Comparison of ENCODE assay signal across 8 mouse cellular contexts in genomic region chr8:120230081-120230480, GRCm38 (mm10). TPM values are rescaled to one million over a fixed set of nuclear protein-coding genes. Genes with fewer than 3 reads are reported as not detected.
A peak's percentile ranks its signal among the peaks of the same experiment; 100 is the strongest.
DNase-seq lines count a peak whose midpoint lies in the region; ATAC-seq and TF ChIP-seq lines count a peak whose summit lies in the region.

No protein-coding gene starts in this region.

- no peak for ATAC-seq in embryonic facial prominence, embryonic 12.5 days (ENCODE audit: insufficient number of reproducible peaks, insufficient read depth, low FRiP score, low TSS enrichment)
- ATAC-seq in intestine, embryonic 14.5 days (replicated peaks; ENCODE audit: low FRiP score, low TSS enrichment, low read depth): no peak
- no peak for ATAC-seq in neural tube, embryonic 12.5 days (ENCODE audit: low FRiP score, low read depth)

- no peaks in the 10 kb centered on the region for H3K9me3 ChIP-seq in embryonic facial prominence, embryonic 12.5 days
- H3K9me3 ChIP-seq in intestine, embryonic 14.5 days (ENCODE audit: control insufficient read depth, low read length): no peaks in the 10 kb centered on the region
- H3K9me3 ChIP-seq in neural tube, embryonic 12.5 days: no peaks in the 10 kb centered on the region

- peak overlapping the region; percentile 83 for H3K9ac ChIP-seq in embryonic facial prominence, embryonic 12.5 days
- peak overlapping the region; percentile 56 for H3K9ac ChIP-seq in intestine, embryonic 14.5 days (ENCODE audit: low read length)
- H3K9ac ChIP-seq in neural tube, embryonic 12.5 days: peak overlapping the region; percentile 84

- H3K4me1 ChIP-seq in embryonic facial prominence, embryonic 12.5 days: peaks cover 88% of the 10 kb centered on the region
- peaks cover 80% of the 10 kb centered on the region for H3K4me1 ChIP-seq in intestine, embryonic 14.5 days (replicated peaks; ENCODE audit: control insufficient read depth, insufficient read depth, low read length)
- H3K4me1 ChIP-seq in neural tube, embryonic 12.5 days: peaks cover 93% of the 10 kb centered on the region

- H3K27me3 ChIP-seq in embryonic facial prominence, embryonic 12.5 days: 0 out of 2 replicates have a peak, but pooled peaks cover 6% of the 10 kb centered on the region
- H3K27me3 ChIP-seq in intestine, embryonic 14.5 days (replicated peaks; ENCODE audit: control insufficient read depth, insufficient read depth, low read length): no peaks in the 10 kb centered on the region
- peaks cover 13% of the 10 kb centered on the region for H3K27me3 ChIP-seq in neural tube, embryonic 12.5 days (replicated peaks)

- H3K27ac ChIP-seq in layer of hippocampus, adult 2 months: no peak overlapping the region
- 0 out of 2 replicates have a peak overlapping the region, but pooled peaks have one; percentile 19 for H3K27ac ChIP-seq in embryonic facial prominence, embryonic 12.5 days
- H3K27ac ChIP-seq in intestine, embryonic 14.5 days (ENCODE audit: low read depth): no peak overlapping the region
- H3K27ac ChIP-seq in neural tube, embryonic 12.5 days: no peak overlapping the region

- no peak for TF ChIP-seq CTCF in layer of hippocampus, adult 2 months (conservative IDR thresholded peaks at IDR 0.05)

- intact Hi-C loops in gastrocnemius, postnatal 36 days (cut with DNase I): no loop called here

- H3K4me2 ChIP-seq in embryonic facial prominence, embryonic 12.5 days (replicated peaks): peak overlapping the region; percentile 95
- peak overlapping the region; percentile 78 for H3K4me2 ChIP-seq in intestine, embryonic 14.5 days (ENCODE audit: low read length)
- H3K4me2 ChIP-seq in neural tube, embryonic 12.5 days (replicated peaks): peak overlapping the region; percentile 98

- peak overlapping the region; percentile 56 for H3K4me3 ChIP-seq in layer of hippocampus, adult 2 months
- H3K4me3 ChIP-seq in embryonic facial prominence, embryonic 12.5 days: peak overlapping the region; percentile 74
- peak overlapping the region; percentile 59 for H3K4me3 ChIP-seq in intestine, embryonic 14.5 days (ENCODE audit: low read depth, low read length)
- H3K4me3 ChIP-seq in neural tube, embryonic 12.5 days: peak overlapping the region; percentile 69

- WGBS in embryonic facial prominence, embryonic 12.5 days: 6% methylated on average over 22 of the region's 22 CpGs
- WGBS in intestine, embryonic 14.5 days: 19% methylated on average over 22 of the region's 22 CpGs
- 4% methylated on average over 22 of the region's 22 CpGs for WGBS in neural tube, embryonic 12.5 days

- no peak for DNase-seq in layer of hippocampus, adult 2 months (ENCODE audit: low spot score in 2 of 2)
- no peak for DNase-seq in layer of hippocampus, adult 11-12 months (ENCODE audit: low spot score)
- DNase-seq in intestine, embryonic 14.5 days (ENCODE audit: low spot score): peak; percentile 66
- DNase-seq in thymus, postnatal 25 days: no peak
- no peak for DNase-seq in gastrocnemius, postnatal 36 days
- DNase-seq in gastrocnemius, adult 18-20 months (ENCODE audit: low spot score): no peak

- 0 out of 2 replicates have a peak, but pooled peaks cover 7% of the 10 kb centered on the region for H3K36me3 ChIP-seq in embryonic facial prominence, embryonic 12.5 days
- H3K36me3 ChIP-seq in intestine, embryonic 14.5 days (ENCODE audit: control insufficient read depth, insufficient read depth, low read length): 0 out of 2 replicates have a peak, but pooled peaks cover under 1% of the 10 kb centered on the region
- no peaks in the 10 kb centered on the region for H3K36me3 ChIP-seq in neural tube, embryonic 12.5 days

RNA-seq across cellular contexts. Expression of gene Gse1, which starts 1.8 kb away (rescaled TPM):
- 100 to 1,000 TPM; 146 to 158 TPM for total RNA-seq in layer of hippocampus, adult 2 months (2021)
- polyA plus RNA-seq in embryonic facial prominence, embryonic 12.5 days (2016; fragmentation: Nextera tagmentation; extraction: Ambion mirVana): 10.6 and 12.3 TPM in 2 replicates
- 13.3 and 16.7 TPM in 2 replicates for polyA plus RNA-seq in intestine, embryonic 14.5 days (2014; fragmentation: Nextera tagmentation; extraction: Ambion mirVana)
- 26.0 and 30.5 TPM in 2 replicates for polyA plus RNA-seq in neural tube, embryonic 12.5 days (2016; fragmentation: Nextera tagmentation; extraction: Ambion mirVana)
- total RNA-seq in gastrocnemius, postnatal 36 days (2021): 10 to 100 TPM; 28.9 to 30.8 TPM
- total RNA-seq in gastrocnemius, adult 18-20 months (2021): 10 to 100 TPM; 28.9 to 32.6 TPM

RNA-seq across cellular contexts. Expression of gene Fam92b, which starts 52.8 kb away (rescaled TPM):
- under 1 TPM; 0.31 to 0.91 TPM for total RNA-seq in layer of hippocampus, adult 2 months (2021)
- 0.70 and 1.7 TPM in 2 replicates for polyA plus RNA-seq in embryonic facial prominence, embryonic 12.5 days (2016; fragmentation: Nextera tagmentation; extraction: Ambion mirVana)
- 1.5 and 1.6 TPM in 2 replicates for polyA plus RNA-seq in intestine, embryonic 14.5 days (2014; fragmentation: Nextera tagmentation; extraction: Ambion mirVana)
- polyA plus RNA-seq in neural tube, embryonic 12.5 days (2016; fragmentation: Nextera tagmentation; extraction: Ambion mirVana): 0.89 and 1.3 TPM in 2 replicates
- total RNA-seq in gastrocnemius, postnatal 36 days (2021): not detected
- total RNA-seq in gastrocnemius, adult 18-20 months (2021): not detected

Comparison
In these comparisons a context has a peak if more than half of its experiments do, and no peak if none do; other contexts are left out.
1. RNA of gene Gse1, which starts 1.8 kb away (total RNA-seq): 146 to 158 TPM in layer of hippocampus, adult 2 months; 28.9 to 32.6 TPM in gastrocnemius, adult 18-20 months and 28.9 to 30.8 TPM in gastrocnemius, postnatal 36 days; every median in the first group is over 4 times any median in the second.
2. Peak in every context shown above with its lines, with median percentiles within 50 percentile points of each other: H3K4me3 ChIP-seq, H3K4me2 ChIP-seq and H3K9ac ChIP-seq.